Mouse (Mus musculus): ENCODE data around the gene 9230102O04Rik.

The 9230102O04Rik gene

DNA sequence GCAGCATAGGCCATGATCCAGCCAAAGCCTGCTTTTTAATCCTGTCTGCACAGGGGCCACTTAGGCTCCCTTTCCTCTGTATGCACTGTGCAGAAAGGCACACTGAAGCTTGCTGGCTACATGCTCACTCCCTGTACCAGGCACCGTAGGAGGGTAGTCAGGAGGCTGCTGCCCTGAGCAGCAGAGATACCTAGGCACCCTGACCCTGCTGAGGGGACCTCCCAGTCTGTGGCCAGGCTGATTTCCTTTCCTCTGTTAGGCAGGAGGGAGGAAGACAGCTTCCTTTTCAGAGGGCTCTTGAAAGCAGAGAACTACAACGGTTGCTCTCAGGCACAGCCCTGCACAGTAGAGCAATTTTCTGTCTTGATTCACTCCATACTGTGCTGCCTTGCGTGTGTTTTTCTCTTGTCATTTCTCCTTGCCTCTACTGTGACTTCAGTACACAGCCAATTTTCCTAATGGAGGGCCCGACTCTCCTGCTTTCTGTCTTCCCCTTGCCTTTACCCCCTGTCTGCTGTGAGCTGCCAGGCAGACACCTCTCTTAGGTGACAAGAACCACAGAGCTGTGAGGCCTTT is 18.1 kb downstream of the 9230102O04Rik start:
- no peak for DNase-seq

DNA sequence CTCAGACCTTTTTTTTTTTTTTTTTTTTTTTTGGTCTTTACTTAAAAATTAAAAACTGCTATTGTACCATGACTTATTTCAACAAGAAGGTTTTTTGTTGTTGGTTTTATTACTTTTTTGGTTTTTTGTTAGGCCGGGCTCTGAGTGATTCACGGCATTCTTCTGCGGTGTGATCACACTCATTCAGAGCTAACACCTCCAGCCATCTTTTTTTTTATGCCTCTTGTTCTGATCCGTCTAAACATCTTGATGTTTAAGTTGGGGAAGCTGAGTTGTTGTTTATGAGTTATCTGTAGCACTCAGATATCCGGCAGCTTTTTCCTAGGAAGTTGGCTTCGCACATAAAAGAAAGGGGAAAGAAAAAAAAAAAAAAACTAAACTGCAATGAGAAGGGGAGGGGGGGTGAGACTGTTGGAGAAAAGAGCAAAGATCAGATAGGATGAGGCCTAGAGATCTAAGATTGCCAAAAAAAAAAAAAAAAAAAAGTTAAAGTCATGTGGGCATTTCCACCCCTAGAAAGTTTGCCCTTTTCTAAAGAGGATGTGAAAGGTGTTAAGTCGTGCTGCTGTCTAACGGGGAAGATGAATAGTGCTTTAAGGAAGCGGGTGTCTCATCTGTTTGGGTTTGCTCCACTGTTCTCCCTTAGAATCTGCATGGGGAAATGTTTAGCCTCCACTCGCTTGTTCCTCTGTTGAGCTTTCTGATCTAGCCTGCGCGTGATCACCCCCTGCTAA is 22.1 kb downstream of the 9230102O04Rik start:
- no peak for DNase-seq

DNA sequence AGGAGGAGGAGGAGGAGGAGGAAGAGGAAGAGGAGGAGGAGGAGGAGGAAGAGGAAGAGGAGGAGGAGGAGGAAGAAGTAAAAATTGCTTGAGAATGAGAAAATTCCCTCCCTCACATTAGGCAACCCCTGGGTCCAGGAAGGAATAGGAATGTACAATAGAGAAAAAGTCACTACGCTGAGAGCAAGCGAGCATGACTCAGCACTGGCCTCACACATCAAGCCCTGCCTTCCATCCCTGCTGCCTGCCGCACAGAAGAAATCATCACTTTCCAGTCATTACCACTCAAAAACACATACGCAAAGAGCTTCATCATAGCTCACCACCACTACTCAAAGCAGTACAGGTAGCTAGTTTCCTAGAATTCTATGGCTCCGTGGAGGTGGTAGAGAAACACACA is 28.6 kb downstream of the 9230102O04Rik start:
- DNase-seq = no peak

DNA sequence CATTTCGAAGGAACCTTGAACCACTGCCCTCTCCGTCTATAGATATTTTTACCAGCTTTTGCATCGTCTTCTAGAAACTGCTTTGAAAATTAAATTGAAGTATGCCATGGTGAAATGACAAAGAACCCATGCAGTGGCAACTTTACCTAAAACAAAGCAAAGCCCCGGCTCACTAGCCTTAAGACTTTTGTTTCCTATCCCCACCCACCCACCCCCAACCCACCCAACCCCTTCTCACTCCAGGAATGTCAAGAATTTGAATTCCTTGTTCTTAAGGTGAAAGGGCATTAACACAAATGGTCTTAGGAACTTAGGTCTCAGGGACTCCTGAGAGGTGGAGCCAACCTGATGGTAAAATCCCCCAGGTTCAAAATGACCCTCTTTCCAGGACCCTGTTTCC is 33.5 kb downstream of the 9230102O04Rik start:
- DNase-seq = no peak

DNA sequence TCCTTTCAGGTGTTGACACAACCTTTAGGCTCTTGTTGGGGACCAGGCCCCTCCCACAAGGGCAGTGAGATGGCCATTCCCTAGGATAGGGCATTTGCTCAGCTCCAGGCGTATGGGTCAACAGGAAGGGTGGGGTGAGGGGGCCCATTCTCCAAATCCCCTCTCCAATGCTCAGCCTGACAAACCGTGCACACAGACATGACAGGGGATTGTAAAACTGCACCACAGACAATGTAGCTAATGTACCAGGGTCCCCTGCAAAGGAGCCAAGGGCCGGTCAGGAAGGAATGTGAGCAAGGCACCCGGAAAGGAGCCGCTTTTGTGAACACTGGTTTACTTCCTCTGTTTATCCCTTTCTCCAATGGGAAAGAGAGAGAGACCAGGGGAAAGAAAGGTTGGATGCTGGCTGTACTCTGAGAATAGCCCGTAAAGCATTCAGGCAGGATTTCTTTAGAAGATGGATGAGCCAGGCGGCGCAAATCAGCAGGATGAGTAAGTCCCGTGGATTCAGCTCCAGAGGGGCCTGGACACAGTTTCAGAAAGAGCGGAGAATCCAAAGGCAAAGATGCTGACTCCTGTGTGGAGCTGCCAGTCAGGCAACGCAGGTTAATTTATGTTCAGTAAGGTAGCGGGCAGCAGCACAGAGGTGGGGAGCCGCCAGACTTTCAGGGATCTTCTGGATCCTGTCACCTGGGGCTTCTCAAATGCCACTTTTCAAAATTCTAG is 36.3 kb downstream of the 9230102O04Rik start:
- no peak for DNase-seq

DNA sequence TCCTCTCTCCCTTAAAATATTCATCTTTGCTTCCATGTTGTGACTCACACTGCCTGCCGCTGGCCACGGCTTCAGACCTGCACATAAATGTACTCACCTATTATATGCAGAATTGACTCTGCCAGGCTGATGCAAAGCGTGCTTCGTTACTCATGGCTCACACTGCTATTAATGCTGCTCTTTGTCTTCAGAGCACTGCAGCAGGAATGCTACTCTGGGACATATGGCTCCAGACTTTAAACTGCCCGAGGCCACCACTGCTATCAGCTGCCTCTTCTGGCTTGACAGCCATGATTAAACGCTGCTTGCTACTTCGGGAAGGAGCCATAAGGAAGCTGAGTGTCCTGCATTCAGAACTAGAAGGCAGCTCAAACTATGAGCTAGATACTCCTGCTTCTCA is 54.1 kb downstream of the 9230102O04Rik start:
- DNase-seq = no peak

DNA sequence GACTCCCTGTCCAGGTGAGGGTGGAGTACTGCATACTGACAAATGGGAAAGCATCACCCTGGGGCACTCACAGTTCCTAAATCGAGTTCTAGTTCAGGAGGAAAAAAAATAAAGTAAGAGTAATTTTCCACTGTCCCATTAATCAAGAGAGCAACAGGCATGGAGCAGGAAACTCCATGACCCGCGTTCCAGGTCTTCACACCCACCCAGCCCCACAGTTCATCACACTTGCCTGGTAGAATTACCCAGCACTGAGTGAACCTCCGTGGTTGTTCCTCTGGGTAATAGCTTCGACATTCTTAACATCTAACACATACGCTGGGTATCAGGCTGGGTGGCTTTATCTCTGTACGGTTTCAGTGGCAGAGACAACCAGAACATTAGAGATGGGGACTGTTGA is 55.6 kb downstream of the 9230102O04Rik start:
- DNase-seq = no peak

All from cerebellum, adult 11-12 months (tissue).